Mouse (Mus musculus) gastrocnemius, adult 8-10 months (tissue): ENCODE results near the gene Gstm3. TPM values are rescaled to one million over a fixed set of nuclear protein-coding genes. Genes with fewer than 3 reads are reported as not detected.
"Not testable (repeated sequence)": the region's sequence is repeated elsewhere in the genome, so short reads cannot be mapped to it uniquely, and the experiment has no call there.

ENCODE experiments used
- DNase-seq, 2 experiments: peaks; one replicate each; pipeline ENCODE4 v3.0.0; 2022; ENCODE audit warnings: low spot score in 2 of 2
- total RNA-seq, 4 experiments: library from RNA; stranded (reverse); gene quantifications; 2 replicates each; pipeline ENCODE4 v1.2.4; 2022

Gstm3 gene
- total RNA-seq, 4 experiments from 2014 or later, result not detected

GRCm38 (mm10) chr3:107974237-107974636 lies 5.2 kb upstream of the Gstm3 start:
- DNase-seq, result peak in 1 of 2 experiments; percentile 1

DNA sequence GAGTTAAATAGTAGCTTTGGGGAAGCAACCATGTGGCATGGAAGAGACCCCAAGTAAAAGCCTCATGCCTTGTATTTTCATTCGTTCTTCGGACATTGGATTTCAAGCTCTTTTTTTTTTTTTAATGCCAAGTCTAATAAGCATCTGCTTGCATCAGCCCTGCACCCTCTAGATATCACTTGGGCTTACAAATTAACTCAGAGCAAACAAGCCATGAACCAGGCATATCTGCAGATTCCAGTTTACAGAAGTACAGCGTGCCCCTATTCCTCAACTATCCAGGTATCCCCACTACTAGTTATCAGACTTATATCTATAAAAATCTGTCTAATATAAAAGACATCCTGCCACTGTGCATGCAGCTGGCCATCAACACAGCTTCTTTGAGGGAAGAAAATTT lies 3.0 kb upstream of the Gstm3 start:
- DNase-seq, result peak in 1 of 2 experiments; percentile 0

DNA sequence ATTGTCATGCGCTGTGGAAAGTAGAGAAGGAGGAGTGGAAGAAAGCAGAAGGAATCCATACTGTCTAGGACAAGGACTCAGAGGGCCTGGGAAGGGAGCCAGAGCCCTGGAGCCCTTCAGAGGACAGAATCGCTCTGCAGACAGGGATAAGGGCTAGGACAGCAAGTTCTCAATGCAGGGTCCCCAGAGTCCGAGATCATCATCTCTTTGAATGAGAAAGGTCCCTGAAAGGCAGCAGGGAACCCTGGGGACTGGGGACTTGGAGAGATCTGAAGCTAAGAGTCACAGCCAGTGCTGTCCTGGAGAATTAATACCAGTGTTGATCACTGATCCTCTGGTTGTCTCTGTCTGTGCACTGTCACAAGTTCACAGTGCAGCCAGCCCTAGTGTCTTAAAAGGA lies 2.0 kb upstream of the Gstm3 start:
- DNase-seq, result not testable (repeated sequence)

- DNase-seq, result no peak
Observed at GRCm38 (mm10) chr3:107966631-107967030, 2.5 kb downstream of the Gstm3 start.

DNA sequence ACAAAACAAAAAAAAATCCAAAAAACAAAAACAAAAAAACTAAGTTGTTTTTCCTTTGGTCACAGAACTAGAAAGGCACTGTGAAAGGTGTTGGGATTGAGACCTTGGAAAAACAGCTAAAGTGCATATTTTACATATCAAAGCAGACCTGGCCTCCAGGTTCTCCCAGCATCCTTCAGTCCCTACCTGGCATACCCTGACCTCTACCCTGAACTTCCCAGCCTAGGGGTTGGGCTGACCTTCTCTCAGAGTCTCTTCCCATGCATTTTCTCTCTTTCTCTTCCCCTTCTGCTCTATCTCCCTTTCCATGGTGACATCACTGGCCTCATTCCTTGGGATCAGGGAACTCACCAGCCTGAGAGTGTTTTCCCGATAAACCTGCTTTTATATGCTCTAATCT lies 3.5 kb downstream of the Gstm3 start:
- DNase-seq, result no peak

DNA sequence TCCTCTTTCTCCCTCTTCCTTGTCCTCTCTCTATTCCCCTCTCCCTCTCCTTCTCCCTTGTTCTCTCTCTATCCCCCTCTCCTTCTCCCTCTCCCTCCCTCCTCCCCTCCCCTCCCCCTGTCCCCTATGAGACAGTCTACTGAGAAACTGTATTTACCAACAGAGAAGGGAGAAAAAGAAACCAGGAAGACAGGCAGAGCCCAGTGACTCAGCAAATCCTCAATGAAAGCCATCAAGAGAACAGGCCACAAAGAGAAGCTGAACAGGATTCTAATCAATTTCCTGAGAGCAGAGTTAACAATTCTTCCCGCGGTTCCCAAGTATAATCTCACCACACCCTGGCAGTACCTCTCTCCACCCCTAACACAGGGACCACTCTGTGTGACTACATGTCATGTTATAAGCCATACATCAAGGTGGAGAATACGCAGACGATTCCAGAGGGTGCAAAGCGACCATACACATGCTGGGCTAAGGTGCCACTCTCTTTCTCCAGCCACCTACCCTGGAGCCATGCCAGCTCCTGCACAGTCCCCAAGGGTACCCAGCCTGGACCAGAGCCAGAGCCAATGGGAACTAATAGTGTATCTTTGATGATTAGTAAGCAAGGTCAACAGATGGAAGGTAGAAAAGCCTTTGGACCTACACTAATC lies 4.3 kb downstream of the Gstm3 start:
- DNase-seq, result no peak

DNA sequence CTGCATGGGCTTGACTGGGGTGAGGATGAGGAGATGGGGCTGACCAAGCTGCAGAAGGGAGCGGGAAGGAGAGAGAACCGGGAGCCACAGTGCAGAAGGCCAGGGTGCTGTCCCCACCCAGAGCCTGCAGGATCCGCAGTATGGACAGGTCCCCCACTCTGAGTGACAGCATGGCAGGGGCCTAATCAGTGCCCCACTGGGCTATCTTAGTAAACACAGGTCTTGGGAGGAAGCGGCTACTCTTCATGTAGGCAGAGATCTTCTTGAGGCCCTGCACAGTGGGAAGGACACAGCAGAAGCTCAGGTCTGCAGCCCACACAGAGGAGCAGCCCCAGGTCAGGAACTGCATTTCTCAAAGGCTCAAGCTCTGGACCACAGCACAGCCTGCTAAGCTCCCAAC lies 5.1 kb downstream of the Gstm3 start:
- DNase-seq, result no peak

DNA sequence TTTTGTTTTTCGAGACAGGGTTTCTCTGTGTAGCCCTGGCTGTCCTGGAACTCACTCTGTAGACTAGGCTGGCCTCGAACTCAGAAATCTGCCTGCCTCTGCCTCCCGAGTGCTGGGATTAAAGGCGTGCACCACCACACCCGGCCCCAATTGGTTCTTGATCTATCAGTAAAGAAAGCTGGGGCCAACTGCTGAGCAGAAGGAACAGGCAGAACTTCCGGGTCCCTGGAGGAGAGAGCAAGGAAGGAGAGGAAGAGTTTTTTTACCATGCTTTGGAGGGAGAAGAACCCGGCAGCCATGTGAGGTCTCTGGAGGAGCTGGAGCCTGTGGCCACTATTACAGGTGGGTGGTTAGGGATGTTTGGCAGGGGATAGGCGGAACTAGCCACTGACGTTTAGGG lies 13.8 kb downstream of the Gstm3 start:
- not testable (repeated sequence) for DNase-seq

- no peak for DNase-seq
Observed at GRCm38 (mm10) chr3:107953906-107954305, 15.2 kb downstream of the Gstm3 start.

DNA sequence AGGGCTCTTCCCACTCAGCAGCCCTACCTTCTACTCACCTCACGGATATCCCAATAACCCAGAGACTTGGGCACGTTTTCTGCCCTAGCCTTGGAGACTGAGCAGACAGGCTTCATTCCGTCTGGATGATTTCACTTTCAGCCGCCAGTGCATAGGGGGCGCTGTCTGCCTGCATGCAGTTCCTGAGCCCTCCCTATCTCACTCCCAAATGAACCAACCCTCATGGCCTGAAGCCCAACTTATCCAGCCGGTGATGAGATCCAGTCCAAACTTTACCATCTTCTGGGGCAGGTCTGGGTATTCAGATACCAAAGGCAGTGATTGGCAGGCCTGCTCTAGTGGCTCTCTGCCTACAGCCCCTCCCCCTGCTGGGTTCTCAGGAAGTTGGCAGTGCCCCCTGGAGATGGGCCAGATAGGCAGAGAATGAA lies 15.7 kb downstream of the Gstm3 start:
- peak; percentile 70 for DNase-seq

GRCm38 (mm10) chr3:107950531-107950930 lies 18.6 kb downstream of the Gstm3 start:
- no peak for DNase-seq

- not testable (repeated sequence) for DNase-seq
Observed at GRCm38 (mm10) chr3:107949461-107949860, 19.6 kb downstream of the Gstm3 start.

DNA sequence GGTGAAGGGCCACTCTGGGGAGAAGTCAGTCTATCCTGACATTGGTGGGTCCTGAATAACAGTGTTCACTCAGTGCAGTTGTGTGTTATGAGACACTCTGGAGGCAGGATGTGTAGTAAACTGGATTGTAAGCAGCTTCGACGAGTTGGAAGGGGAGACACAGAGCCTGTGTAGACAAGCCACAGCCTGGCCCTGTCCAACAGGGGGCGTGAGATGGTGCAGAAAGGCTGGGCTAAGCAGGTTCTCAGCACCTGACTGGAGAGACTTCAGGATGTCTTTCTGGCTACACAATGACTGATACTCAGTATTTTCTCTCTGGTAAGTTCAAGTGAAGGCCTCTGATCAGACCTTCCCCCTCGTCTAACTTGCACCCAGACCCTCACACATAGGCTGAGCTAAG lies 23.4 kb downstream of the Gstm3 start:
- DNase-seq, result no peak

DNA sequence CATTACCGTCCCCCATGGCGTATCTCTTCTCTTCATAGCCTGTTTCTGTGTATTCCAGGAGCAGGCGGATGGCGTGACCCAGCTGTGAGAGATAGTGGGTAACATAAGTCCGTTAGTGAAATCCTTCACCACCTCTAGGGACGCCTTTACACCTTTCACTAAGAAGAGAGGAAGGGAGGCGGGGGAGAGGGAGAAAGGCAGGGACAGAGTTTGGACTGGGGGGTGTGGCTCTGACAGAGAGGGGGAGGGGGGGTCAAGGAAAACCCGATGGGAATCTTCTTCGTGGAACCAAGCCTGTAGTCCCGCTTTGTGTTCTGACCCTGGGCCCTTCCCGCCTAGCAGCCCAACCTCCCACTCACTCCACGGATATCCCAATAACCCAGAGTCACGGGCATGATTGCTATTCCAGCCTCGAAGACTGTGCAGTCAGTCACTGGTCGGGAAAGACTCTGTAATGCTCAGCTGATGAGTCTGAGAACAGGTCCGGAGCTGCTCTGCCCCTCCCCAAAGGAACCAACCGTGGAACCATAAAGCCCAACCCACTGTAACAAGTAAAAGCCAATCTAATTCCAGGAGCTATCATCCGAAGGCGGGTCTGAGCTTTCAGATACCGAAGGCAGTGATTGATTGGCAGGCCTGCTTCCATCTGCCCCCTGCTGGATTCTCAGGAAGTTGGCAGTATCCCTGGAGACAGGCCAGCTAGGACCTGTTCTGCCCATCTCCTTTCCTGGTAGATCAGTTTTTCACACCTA lies 25.7 kb downstream of the Gstm3 start, which contains the start of gene Gstm6:
TSS of gene Gstm6 (minus strand) at position 511 of the 752 bp plus-strand sequence.
- no peak for DNase-seq

- no peak for DNase-seq
Observed at GRCm38 (mm10) chr3:107941261-107941660, 27.8 kb downstream of the Gstm3 start.

DNA sequence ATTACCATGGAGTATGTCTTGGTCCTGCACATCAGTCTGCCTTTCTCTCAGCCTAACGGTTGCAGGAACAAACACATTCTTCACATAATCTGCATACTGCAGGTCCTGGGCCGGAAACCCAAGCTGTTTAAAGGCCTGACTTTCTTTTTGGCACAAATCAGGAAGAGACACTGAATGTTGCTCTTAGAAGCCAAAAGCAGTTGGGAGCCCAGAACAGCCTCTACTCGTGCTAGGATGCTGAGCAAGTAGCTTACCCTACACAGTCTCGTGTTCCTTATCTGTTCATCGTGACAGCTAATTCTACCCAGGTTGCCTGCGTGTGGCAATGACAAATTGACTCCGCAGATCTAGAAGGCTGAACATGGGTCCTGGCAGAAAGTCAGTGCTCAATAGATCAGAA lies 28.6 kb downstream of the Gstm3 start:
- DNase-seq, result no peak

DNA sequence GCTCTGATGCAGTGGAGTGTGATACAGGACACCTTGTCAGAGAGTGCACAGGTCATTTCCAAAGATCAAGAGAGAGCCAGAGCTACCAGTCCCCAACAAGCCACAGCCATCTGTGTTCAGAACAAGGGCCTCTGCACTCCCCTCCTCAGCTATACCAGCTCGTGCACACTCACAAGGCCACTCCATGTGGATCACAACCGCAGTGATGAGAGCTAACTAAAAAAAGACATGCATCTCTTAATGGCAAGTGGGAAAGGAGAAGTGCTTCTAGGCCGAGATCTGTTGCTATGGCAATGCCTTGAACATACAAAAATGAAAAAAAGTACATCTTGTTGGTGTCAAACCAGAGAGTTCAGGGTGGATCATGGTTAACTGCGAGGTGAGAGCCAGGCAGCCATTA lies 29.3 kb downstream of the Gstm3 start:
- DNase-seq, result no peak

- peak; percentile 68 to 75 for DNase-seq
Observed at GRCm38 (mm10) chr3:107939403-107939802, 29.7 kb downstream of the Gstm3 start.

- DNase-seq, result no peak
Observed at GRCm38 (mm10) chr3:107935888-107936287, 33.2 kb downstream of the Gstm3 start.

GRCm38 (mm10) chr3:107935268-107935667 lies 33.8 kb downstream of the Gstm3 start:
- DNase-seq, result no peak

- no peak for DNase-seq
Observed at GRCm38 (mm10) chr3:107932128-107932527, 37.0 kb downstream of the Gstm3 start.

DNA sequence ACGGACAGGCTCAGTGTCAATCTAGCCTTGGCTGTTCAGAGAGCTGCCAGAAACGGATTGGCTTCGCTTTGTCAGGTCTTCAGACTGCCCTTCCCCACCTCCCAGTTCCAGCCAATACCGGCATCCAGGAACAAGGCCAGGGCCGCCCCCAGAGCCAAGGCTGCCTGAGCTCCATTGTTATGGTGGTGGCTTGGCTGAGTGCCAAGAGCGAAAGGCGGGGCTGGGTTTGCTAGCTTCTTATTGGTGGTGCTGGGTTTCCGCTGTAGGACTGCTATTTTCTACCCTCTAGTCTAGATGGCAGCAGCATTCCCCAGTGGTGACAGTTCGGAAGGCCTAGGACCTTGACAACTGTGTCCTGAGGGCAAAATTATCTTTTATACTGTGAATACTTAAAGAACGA lies 37.4 kb downstream of the Gstm3 start, which contains the start of gene Gstm7:
TSS of gene Gstm7 (minus strand) at position 148 of the 400 bp plus-strand sequence.
- peak; percentile 93 to 97 for DNase-seq

- DNase-seq, result no peak
Observed at GRCm38 (mm10) chr3:107931134-107931533, 37.9 kb downstream of the Gstm3 start.
